Mouse (Mus musculus) left cerebral cortex, postnatal 10 days (tissue): Measurements from ENCODE around the gene Itpr3. TPM values are rescaled to one million over a fixed set of nuclear protein-coding genes. Genes with fewer than 3 reads are reported as not detected.

Experiments used
- DNase-seq, 2 experiments: peaks; one replicate each; pipeline ENCODE4 v3.0.0; 2021 to 2022; ENCODE audit warnings: low spot score in 2 of 2, mixed read lengths in 1 of 2; ENCODE audit errors: extremely low spot score in 1 of 2
- intact Hi-C: fragments of 180-260 bp; cut with DNase I; formaldehyde crosslinking; loops from one replicate; pipeline ENCODE4 v1.15.1; 2025
- total RNA-seq, 2 experiments: library from RNA; stranded (reverse); gene quantifications; 2 replicates each; pipeline ENCODE4 v1.2.3; 2021

Gene Itpr3
- total RNA-seq, 2 experiments from 2014 or later: 2.1 to 2.9 TPM

- no peak for DNase-seq
- intact Hi-C loops: loop anchor here (5.0 kb wide), 3 partner anchors 55 to 490 kb away; partner anchors contain the start of gene Grm4
Measured at GRCm38 (mm10) chr17:27032328-27032727, 24.8 kb upstream of the Itpr3 start.

- intact Hi-C loops: loop anchor here (5.0 kb wide), 3 partner anchors 54 to 489 kb away; partner anchors contain the start of gene Grm4
- peak in 1 of 2 experiments; percentile 79 for DNase-seq
Measured at GRCm38 (mm10) chr17:27032869-27033268, 24.2 kb upstream of the Itpr3 start.

- intact Hi-C loops: no loop called here
- DNase-seq: no peak
Measured at GRCm38 (mm10) chr17:27036465-27036864, 20.6 kb upstream of the Itpr3 start.

GRCm38 (mm10) chr17:27038335-27039050 lies 18.6 kb upstream of the Itpr3 start:
- DNase-seq: no peak
- intact Hi-C loops: no loop called here

- no peak for DNase-seq
- intact Hi-C loops: no loop called here
Measured at GRCm38 (mm10) chr17:27039432-27040102, 17.5 kb upstream of the Itpr3 start.

- intact Hi-C loops: no loop called here
- DNase-seq: no peak
Measured at GRCm38 (mm10) chr17:27040304-27041045, 16.6 kb upstream of the Itpr3 start.

- intact Hi-C loops: no loop called here
- DNase-seq: no peak
Measured at GRCm38 (mm10) chr17:27041046-27041786, 15.9 kb upstream of the Itpr3 start.

GRCm38 (mm10) chr17:27041787-27042055 lies 15.4 kb upstream of the Itpr3 start:
- no peak for DNase-seq
- intact Hi-C loops: no loop called here

- intact Hi-C loops: no loop called here
- peak in 1 of 2 experiments; percentile 74 for DNase-seq
Measured at GRCm38 (mm10) chr17:27042840-27043239, 14.3 kb upstream of the Itpr3 start.

GRCm38 (mm10) chr17:27045164-27045563 lies 11.9 kb upstream of the Itpr3 start:
- DNase-seq: no peak
- intact Hi-C loops: no loop called here

GRCm38 (mm10) chr17:27047762-27048444 lies 9.2 kb upstream of the Itpr3 start:
- intact Hi-C loops: no loop called here
- no peak for DNase-seq

- peak in 1 of 2 experiments; percentile 62 for DNase-seq
- intact Hi-C loops: no loop called here
Measured at GRCm38 (mm10) chr17:27048445-27049239, 8.5 kb upstream of the Itpr3 start.

- intact Hi-C loops: no loop called here
- DNase-seq: no peak
Measured at GRCm38 (mm10) chr17:27050853-27051252, 6.3 kb upstream of the Itpr3 start.

GRCm38 (mm10) chr17:27051514-27051913 lies 5.6 kb upstream of the Itpr3 start:
- DNase-seq: peak in 1 of 2 experiments; percentile 79
- intact Hi-C loops: no loop called here

- intact Hi-C loops: no loop called here
- DNase-seq: peak in 1 of 2 experiments; percentile 83
Measured at GRCm38 (mm10) chr17:27056170-27056569, 934 bp upstream of the Itpr3 start.

GRCm38 (mm10) chr17:27057517-27058055 lies 482 bp downstream of the Itpr3 start:
- intact Hi-C loops: no loop called here
- DNase-seq: no peak

- intact Hi-C loops: no loop called here
- DNase-seq: no peak
Measured at GRCm38 (mm10) chr17:27060698-27061097, 3.6 kb downstream of the Itpr3 start.

- intact Hi-C loops: no loop called here
- no peak for DNase-seq
Measured at GRCm38 (mm10) chr17:27061727-27062126, 4.6 kb downstream of the Itpr3 start.
